ENCODE assay signal across 8 mouse cellular contexts in the genomic region with DNA sequence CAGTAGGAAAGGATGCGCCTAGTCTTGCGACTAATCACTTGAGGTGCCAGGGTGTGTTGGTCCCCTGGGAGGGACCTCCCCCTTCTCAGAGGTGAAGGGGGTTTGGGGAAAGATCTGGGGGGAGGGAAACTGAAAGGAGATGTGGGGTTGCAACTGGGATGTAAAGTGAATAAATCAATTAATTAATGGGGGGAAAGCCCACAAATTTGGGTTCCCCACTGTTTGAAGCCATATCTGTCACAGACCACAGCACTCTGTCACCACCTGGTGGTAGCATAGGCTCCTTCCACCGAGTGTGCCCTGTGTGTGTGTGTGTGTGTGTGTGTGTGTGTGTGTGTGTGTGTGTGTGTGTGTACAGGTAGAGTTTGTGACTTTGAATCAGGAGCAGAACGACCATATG.
DNase-seq lines count a peak whose midpoint lies in the region; ATAC-seq and TF ChIP-seq lines count a peak whose summit lies in the region.

No protein-coding gene starts in this region.

- no peak overlapping the region for H3K4me3 ChIP-seq in hindbrain, embryonic 11.5 days (ENCODE audit: low read depth, low read length)
- H3K4me3 ChIP-seq in hindbrain, embryonic 13.5 days = no peak overlapping the region
- H3K4me3 ChIP-seq in thymus, adult 2 months (ENCODE audit: control insufficient read depth, insufficient read depth, low read length) = no peak overlapping the region
- no peak overlapping the region for H3K4me3 ChIP-seq in liver, embryonic 14.5 days (ENCODE audit: insufficient read depth in 1 of 2, low read depth in 2 of 2, low read length in 2 of 2)
- no peak overlapping the region for H3K4me3 ChIP-seq in forebrain, embryonic 12.5 days (replicated peaks)

- TF ChIP-seq POLR2A in thymus, adult 2 months (IDR thresholded peaks at IDR 0.05; ENCODE audit: control insufficient read depth, extremely low read depth, insufficient read depth, low read length, poor library complexity) = no peak

- peak; percentile 16; the same call in 1 of the 2 replicates for TF ChIP-seq CTCF in thymus, adult 2 months (IDR thresholded peaks at IDR 0.05; ENCODE audit: borderline replicate concordance, control insufficient read depth, extremely low read depth, insufficient read depth, low read length, poor library complexity)
- TF ChIP-seq CTCF in liver, embryonic 14.5 days (IDR thresholded peaks at IDR 0.05; ENCODE audit: low read depth) = peak; percentile 86

- H3K9ac ChIP-seq in hindbrain, embryonic 11.5 days (ENCODE audit: low read depth, low read length) = no peak overlapping the region
- H3K9ac ChIP-seq in hindbrain, embryonic 13.5 days = no peak overlapping the region
- no peak overlapping the region for H3K9ac ChIP-seq in liver, embryonic 14.5 days (replicated peaks)
- H3K9ac ChIP-seq in forebrain, embryonic 12.5 days = no peak overlapping the region

- no peak overlapping the region for H3K4me2 ChIP-seq in hindbrain, embryonic 11.5 days (replicated peaks; ENCODE audit: low read depth, low read length)
- no peak overlapping the region for H3K4me2 ChIP-seq in hindbrain, embryonic 13.5 days
- no peak overlapping the region for H3K4me2 ChIP-seq in liver, embryonic 14.5 days (ENCODE audit: low read depth)
- no peak overlapping the region for H3K4me2 ChIP-seq in forebrain, embryonic 12.5 days

- no peak for ATAC-seq in hindbrain, embryonic 11.5 days (ENCODE audit: low FRiP score)
- no peak for ATAC-seq in hindbrain, embryonic 13.5 days (ENCODE audit: low FRiP score)
- no peak for ATAC-seq in liver, embryonic 14.5 days (ENCODE audit: insufficient read depth)
- ATAC-seq in forebrain, embryonic 12.5 days (ENCODE audit: low FRiP score) = no peak

- H3K27ac ChIP-seq in hindbrain, embryonic 11.5 days (ENCODE audit: low read depth, low read length) = no peak overlapping the region
- no peak overlapping the region for H3K27ac ChIP-seq in hindbrain, embryonic 13.5 days
- no peak overlapping the region for H3K27ac ChIP-seq in thymus, adult 2 months (ENCODE audit: control insufficient read depth, insufficient read depth, low read length)
- no peak overlapping the region for H3K27ac ChIP-seq in liver, embryonic 14.5 days
- no peak overlapping the region for H3K27ac ChIP-seq in forebrain, embryonic 12.5 days

- 59% methylated on average over 4 of the region's 4 CpGs for WGBS in hindbrain, embryonic 11.5 days
- WGBS in hindbrain, embryonic 13.5 days = 56% methylated on average over 4 of the region's 4 CpGs
- 51% methylated on average over 4 of the region's 4 CpGs for WGBS in thymus, adult 2 months
- 48% methylated on average over 4 of the region's 4 CpGs for WGBS in liver, embryonic 14.5 days (ENCODE audit: insufficient replicate concordance)
- 64% methylated on average over 4 of the region's 4 CpGs for WGBS in forebrain, embryonic 12.5 days

- peak; percentile 58 for DNase-seq in hindbrain, embryonic 11.5 days (ENCODE audit: low spot score)
- peak; percentile 25 for DNase-seq in thymus, adult 2 months
- no peak for DNase-seq in thymus, adult 18-20 months
- DNase-seq in cerebellum, postnatal 36 days = peak; percentile 68 to 69
- peak in 1 of 3 experiments; percentile 2 for DNase-seq in liver, embryonic 14.5 days (ENCODE audit: low read depth in 3 of 3, low spot score in 3 of 3)
- peak; percentile 68 for DNase-seq in testis, postnatal 10 days (ENCODE audit: low spot score)

- H3K9me3 ChIP-seq in hindbrain, embryonic 11.5 days (ENCODE audit: control insufficient read depth, low read length) = no peaks in the 10 kb centered on the region
- H3K9me3 ChIP-seq in hindbrain, embryonic 13.5 days = no peaks in the 10 kb centered on the region
- no peaks in the 10 kb centered on the region for H3K9me3 ChIP-seq in liver, embryonic 14.5 days (ENCODE audit: control insufficient read depth, low read length)
- no peaks in the 10 kb centered on the region for H3K9me3 ChIP-seq in forebrain, embryonic 12.5 days

- H3K36me3 ChIP-seq in hindbrain, embryonic 11.5 days (ENCODE audit: control insufficient read depth, insufficient read depth, low read length) = no peaks in the 10 kb centered on the region
- no peaks in the 10 kb centered on the region for H3K36me3 ChIP-seq in hindbrain, embryonic 13.5 days
- H3K36me3 ChIP-seq in thymus, adult 2 months (ENCODE audit: control insufficient read depth, insufficient read depth, low read length) = no peaks in the 10 kb centered on the region
- H3K36me3 ChIP-seq in liver, embryonic 14.5 days (replicated peaks; ENCODE audit: control insufficient read depth, insufficient read depth, low read depth) = no peaks in the 10 kb centered on the region
- no peaks in the 10 kb centered on the region for H3K36me3 ChIP-seq in forebrain, embryonic 12.5 days (replicated peaks)

- no peaks in the 10 kb centered on the region for H3K4me1 ChIP-seq in hindbrain, embryonic 11.5 days (replicated peaks; ENCODE audit: control insufficient read depth, insufficient read depth, low read length)
- H3K4me1 ChIP-seq in hindbrain, embryonic 13.5 days (replicated peaks) = peaks cover 5% of the 10 kb centered on the region; the same call in 1 of the 2 replicates
- no peaks in the 10 kb centered on the region for H3K4me1 ChIP-seq in thymus, adult 2 months (replicated peaks; ENCODE audit: control insufficient read depth, insufficient read depth, low read length)
- no peaks in the 10 kb centered on the region for H3K4me1 ChIP-seq in liver, embryonic 14.5 days (replicated peaks; ENCODE audit: control insufficient read depth in 2 of 2, insufficient read depth in 2 of 2, low read length in 1 of 2)
- H3K4me1 ChIP-seq in forebrain, embryonic 12.5 days = no peaks in the 10 kb centered on the region

- no peak for TF ChIP-seq EP300 in liver, embryonic 14.5 days (IDR thresholded peaks at IDR 0.05; ENCODE audit: low read depth)

- no peaks in the 10 kb centered on the region for H3K27me3 ChIP-seq in hindbrain, embryonic 11.5 days (ENCODE audit: control insufficient read depth, insufficient read depth, low read length)
- 0 out of 2 replicates have a peak, but pooled peaks cover 4% of the 10 kb centered on the region for H3K27me3 ChIP-seq in hindbrain, embryonic 13.5 days
- no peaks in the 10 kb centered on the region for H3K27me3 ChIP-seq in thymus, adult 2 months (ENCODE audit: control insufficient read depth, insufficient read depth, low read length)
- no peaks in the 10 kb centered on the region for H3K27me3 ChIP-seq in liver, embryonic 14.5 days (ENCODE audit: control insufficient read depth, insufficient read depth, low read length)
- no peaks in the 10 kb centered on the region for H3K27me3 ChIP-seq in forebrain, embryonic 12.5 days

Comparison
In these comparisons a context has a peak if more than half of its experiments do, and no peak if none do; other contexts are left out.
1. DNase-seq: peak in hindbrain, embryonic 11.5 days (single experiment), thymus, adult 2 months (single experiment), cerebellum, postnatal 36 days (2 of 2) and testis, postnatal 10 days (single experiment); none in thymus, adult 18-20 months (0 of 2).